Mouse (Mus musculus) midbrain, embryonic 11.5 days (tissue): Measurements from ENCODE around the gene Fuz. TPM values are rescaled to one million over a fixed set of nuclear protein-coding genes. Genes with fewer than 3 reads are reported as not detected.

ENCODE experiments used
- ATAC-seq: fragments of 200-750 bp; cut with Nextera tagmentation; 2 replicates; pipeline ENCODE4 v1.8.0; 2017; ENCODE audit warnings: moderate TSS enrichment, moderate library complexity; ENCODE audit not compliant: low FRiP score
- DNase-seq: peaks from one replicate; pipeline ENCODE4 v3.0.0; 2015; ENCODE audit warnings: low spot score; ENCODE audit errors: missing footprints
- H3K27ac ChIP-seq: fragments of 300-500 bp; sonication (generic); 2 replicates; pipeline ENCODE4 v1.5.1; 2014; ENCODE audit warnings: low read depth, low read length
- H3K27me3 ChIP-seq: fragments of 300-500 bp; sonication (generic); 2 replicates; pipeline ENCODE4 v1.6.1; 2014; ENCODE audit warnings: mild to moderate bottlenecking, low read length, moderate library complexity, mixed read lengths; ENCODE audit not compliant: control insufficient read depth, insufficient read depth
- H3K36me3 ChIP-seq: fragments of 300-500 bp; sonication (generic); 2 replicates; pipeline ENCODE4 v1.6.1; 2014; ENCODE audit warnings: mild to moderate bottlenecking, low read length, moderate library complexity, mixed read lengths; ENCODE audit not compliant: control insufficient read depth, insufficient read depth
- H3K4me1 ChIP-seq: fragments of 300-500 bp; sonication (generic); 2 replicates; pipeline ENCODE4 v1.6.1; 2014; ENCODE audit warnings: low read length; ENCODE audit not compliant: control insufficient read depth, insufficient read depth
- H3K4me2 ChIP-seq: fragments of 300-500 bp; sonication (generic); 2 replicates; pipeline ENCODE4 v1.6.1; 2014; ENCODE audit warnings: mild to moderate bottlenecking, moderate library complexity
- H3K4me3 ChIP-seq: fragments of 300-500 bp; sonication (generic); 2 replicates; pipeline ENCODE4 v1.5.1; 2014; ENCODE audit warnings: low read depth, low read length
- H3K9ac ChIP-seq: fragments of 300-500 bp; sonication (generic); 2 replicates; pipeline ENCODE4 v1.6.1; 2014; ENCODE audit warnings: low read length
- H3K9me3 ChIP-seq: fragments of 300-500 bp; sonication (generic); 2 replicates; pipeline ENCODE4 v1.6.1; 2016; ENCODE audit warnings: low read length; ENCODE audit not compliant: control insufficient read depth
- WGBS: fragments of 180-500 bp; shearing (Covaris S2); extraction: QIAGEN DNeasy Blood & Tissue Kit; methylation state at CpG from one replicate; pipeline ENCODE4 v1.1.7; 2014; 5-methylcytosine and 5-hydroxymethylcytosine counted together
- microRNA counts: library from miRNA; unstranded; fragments of <30 nt; microRNA quantifications from one replicate; lab custom pipeline; 2015
- microRNA-seq: library from miRNA; unstranded; fragments of <30 nt; microRNA quantifications from one replicate; pipeline ENCODE4, GENCODE M21; 2017
- polyA plus RNA-seq: library from polyadenylated mRNA; unstranded; fragments of >200 nt; fragmentation: Nextera tagmentation; extraction: Ambion mirVana; gene quantifications from 2 replicates; pipeline ENCODE4 v1.2.1, GENCODE M21; 2014

Gene Fuz
- polyA plus RNA-seq, 1 experiment from 2014 or later = 23.1 TPM

DNA sequence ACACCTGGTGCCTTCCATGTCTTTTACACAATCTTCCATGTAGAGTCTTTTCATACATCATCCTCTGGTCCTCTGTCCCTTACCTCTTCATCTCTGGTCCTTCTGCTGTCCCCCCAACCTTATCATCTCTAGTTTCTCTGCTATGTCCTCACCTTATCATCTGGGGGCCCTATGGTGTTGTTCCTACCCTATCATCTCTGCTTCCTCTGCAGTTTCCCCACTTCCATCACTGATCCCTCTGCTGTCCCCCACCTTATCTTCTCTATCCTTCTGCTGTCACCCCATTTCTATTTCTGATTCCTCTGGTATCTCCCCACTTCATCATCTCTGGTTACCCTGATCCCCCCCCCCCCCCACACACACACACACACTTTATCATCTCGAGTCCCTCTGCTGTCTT, 32.7 kb downstream of the Fuz start:
- DNase-seq (no peak), ATAC-seq (no peak)
- Histone ChIP-seq H3K27ac (no peak overlapping the region), H3K4me3 (peak overlapping the region; percentile 97), H3K36me3 (0 out of 2 replicates have a peak, but pooled peaks cover 3% of the 10 kb centered on the region), H3K4me2 (peak overlapping the region; percentile 60), H3K27me3 (no peaks in the 10 kb centered on the region), H3K4me1 (peaks cover 13% of the 10 kb centered on the region), H3K9ac (peak overlapping the region; percentile 93), H3K9me3 (no peaks in the 10 kb centered on the region)
- WGBS = 0% methylated on average over 1 of the region's 1 CpGs

DNA sequence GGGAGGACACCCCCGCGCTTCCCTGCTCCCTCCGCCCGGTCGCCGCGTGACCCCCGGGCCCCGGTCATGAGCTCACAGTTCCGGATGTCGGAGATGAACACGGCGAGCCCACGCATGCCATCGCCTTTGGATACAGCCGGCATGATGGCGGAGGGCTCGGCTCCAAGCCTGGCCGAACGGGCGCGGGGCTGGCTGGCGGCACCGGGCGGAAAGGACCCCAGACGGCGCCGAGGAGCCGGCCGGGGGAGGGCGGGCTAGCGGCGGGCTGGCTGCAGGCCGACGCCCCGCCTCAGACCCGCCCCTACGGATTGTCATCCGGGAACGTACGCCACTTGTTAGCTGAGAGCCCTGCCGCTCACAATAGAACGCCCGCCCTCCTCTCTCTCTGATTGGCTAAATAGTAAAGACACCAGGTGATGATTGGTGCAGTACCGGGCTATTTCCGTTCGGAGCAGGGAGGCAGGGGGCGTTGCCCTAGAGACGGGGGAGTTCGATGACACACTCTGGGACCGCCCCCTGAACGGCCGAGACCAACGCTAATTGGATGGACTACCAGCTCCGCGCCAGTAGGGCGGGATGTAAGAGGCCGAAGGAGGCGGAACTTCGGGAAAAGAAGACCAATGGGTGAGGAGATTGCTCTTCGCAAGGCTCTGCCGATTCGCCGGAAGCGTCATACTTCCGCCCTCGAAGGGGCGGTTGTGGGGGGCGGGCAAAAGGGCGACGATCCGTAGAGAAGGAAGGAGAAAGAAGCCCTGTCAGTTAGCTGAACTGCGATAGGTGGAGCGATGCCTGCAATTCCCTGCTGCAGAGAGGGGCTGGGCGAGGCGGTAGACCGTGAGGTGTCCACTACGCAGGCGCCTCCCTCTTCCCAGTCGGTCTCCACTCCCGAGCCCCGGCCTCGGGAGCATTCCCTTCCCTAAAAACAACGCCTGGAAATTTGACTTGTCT, 33.6 kb downstream of the Fuz start, which contains the start of gene Ap2a1:
TSS of gene Ap2a1 (minus strand) at position 293 of the 948 bp plus-strand sequence.
- no peaks in the 10 kb centered on the region for H3K36me3 ChIP-seq
- under 1% methylated on average over 84 of the region's 84 CpGs for WGBS
- ATAC-seq = peak; percentile 100
- H3K27me3 ChIP-seq = no peaks in the 10 kb centered on the region
- H3K4me1 ChIP-seq = peaks cover 13% of the 10 kb centered on the region
- H3K9me3 ChIP-seq = no peaks in the 10 kb centered on the region
- H3K4me3 ChIP-seq = peak within 1 kb of the TSS; percentile 97
- peak within 1 kb of the TSS; percentile 60 for H3K4me2 ChIP-seq
- peak; percentile 99 for DNase-seq
- H3K9ac ChIP-seq = peak within 1 kb of the TSS; percentile 93
- H3K27ac ChIP-seq = peak within 1 kb of the TSS; percentile 91

DNA sequence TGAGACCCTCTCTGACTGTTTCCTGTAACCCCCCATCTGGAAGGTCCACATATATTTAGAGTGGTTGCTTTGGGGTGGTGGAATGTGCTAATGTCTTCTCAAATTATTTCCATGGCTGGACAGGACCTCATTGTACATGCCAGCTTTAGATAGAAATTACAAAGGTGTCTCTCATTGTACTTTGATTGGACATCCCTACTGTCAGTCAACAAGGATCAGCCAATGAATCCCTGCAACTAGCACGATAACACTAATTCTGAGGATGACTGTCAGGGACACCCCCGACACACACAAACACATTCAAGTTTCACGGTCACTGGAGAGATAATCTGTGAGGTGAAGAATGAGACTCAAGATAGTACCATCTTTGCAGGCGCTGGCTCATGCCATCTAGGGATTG, 42.8 kb downstream of the Fuz start:
- Histone ChIP-seq H3K36me3 (no peaks in the 10 kb centered on the region), H3K9me3 (no peaks in the 10 kb centered on the region), H3K4me1 (no peaks in the 10 kb centered on the region), H3K27me3 (no peaks in the 10 kb centered on the region), H3K9ac (no peak overlapping the region), H3K4me3 (no peak overlapping the region), H3K27ac (no peak overlapping the region), H3K4me2 (no peak overlapping the region)
- WGBS = 87% methylated on average over 4 of the region's 4 CpGs
- DNase-seq = no peak
- ATAC-seq = no peak

DNA sequence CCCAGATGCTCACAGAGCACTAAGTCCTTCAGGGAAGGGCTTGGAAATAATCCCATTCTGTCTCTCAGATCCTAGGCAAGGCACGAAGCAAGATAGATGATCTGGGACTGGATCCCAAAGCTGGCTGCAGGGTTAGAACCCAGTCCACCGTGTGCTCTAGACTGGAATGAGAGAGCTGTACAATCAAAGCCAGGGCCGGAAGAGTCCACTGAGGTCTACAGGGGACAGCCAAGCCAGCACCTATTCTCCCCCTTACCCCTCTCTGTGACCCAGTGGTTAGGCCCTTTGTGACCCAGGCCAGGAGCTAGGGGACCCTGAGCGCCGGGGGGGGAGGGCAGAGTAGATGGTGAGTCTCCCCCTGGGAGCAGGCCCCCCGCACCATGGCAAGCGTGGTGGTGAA, 47.0 kb downstream of the Fuz start, which contains the start of gene Tsks:
TSS of gene Tsks (plus strand) at position 301 of the 400 bp plus-strand sequence.
- Histone ChIP-seq H3K4me3 (no peak within 1 kb of the TSS), H3K9ac (no peak within 1 kb of the TSS), H3K4me2 (no peak within 1 kb of the TSS), H3K4me1 (no peaks in the 10 kb centered on the region), H3K9me3 (no peaks in the 10 kb centered on the region), H3K27ac (no peak within 1 kb of the TSS), H3K36me3 (no peaks in the 10 kb centered on the region), H3K27me3 (no peaks in the 10 kb centered on the region)
- 71% methylated on average over 7 of the region's 7 CpGs for WGBS
- DNase-seq (no peak), ATAC-seq (no peak)

DNA sequence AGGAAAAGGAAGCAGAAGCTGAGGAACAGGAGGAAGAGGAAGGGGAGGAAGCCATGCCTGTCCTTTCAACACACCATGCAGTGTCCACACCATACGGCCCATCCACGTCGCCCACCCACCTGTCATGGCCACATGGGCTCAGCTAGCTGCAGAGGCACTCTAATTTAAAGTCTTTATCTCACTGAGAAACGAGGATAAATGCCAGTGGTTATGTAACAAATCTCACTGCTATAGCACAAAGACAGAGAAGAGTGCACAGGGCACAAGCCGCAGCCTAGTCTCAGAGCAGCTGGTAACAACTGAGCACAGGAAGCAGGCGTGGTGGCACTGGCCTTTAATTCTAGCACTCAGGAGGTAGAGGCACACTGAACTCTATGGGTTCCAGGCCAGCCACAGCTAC, 54.0 kb downstream of the Fuz start:
- Histone ChIP-seq H3K27ac (no peak overlapping the region), H3K27me3 (peaks cover 21% of the 10 kb centered on the region), H3K9ac (no peak overlapping the region), H3K4me3 (no peak overlapping the region), H3K4me1 (peaks cover 6% of the 10 kb centered on the region; the same call in 1 of the 2 replicates), H3K36me3 (no peaks in the 10 kb centered on the region), H3K4me2 (no peak overlapping the region), H3K9me3 (no peaks in the 10 kb centered on the region)
- DNase-seq = no peak
- ATAC-seq = no peak
- 80% methylated on average over 6 of the region's 6 CpGs for WGBS

DNA sequence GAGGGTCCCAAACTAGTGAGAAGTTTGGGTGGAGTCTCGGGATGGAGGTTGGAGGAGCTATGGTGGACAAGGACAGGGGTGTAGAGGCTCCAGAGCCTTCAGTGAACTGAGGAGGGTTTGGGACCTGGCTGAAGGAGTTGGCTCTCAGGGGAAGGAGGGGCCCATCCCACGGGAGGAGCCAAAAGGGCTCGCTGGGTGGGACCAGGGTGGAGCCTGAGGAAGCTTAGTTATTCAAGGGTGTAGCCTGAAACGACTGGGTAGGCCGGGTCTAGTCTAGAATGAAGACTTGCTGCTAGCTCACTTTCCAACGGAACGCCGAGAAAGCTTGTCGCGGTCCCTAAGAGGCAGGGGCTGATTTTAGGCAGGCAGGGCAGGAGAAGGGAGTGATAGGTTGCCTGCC, 56.1 kb downstream of the Fuz start:
- H3K27me3 ChIP-seq = peaks cover 21% of the 10 kb centered on the region
- H3K4me3 ChIP-seq = peak overlapping the region; percentile 41
- ATAC-seq (peak; percentile 56), DNase-seq (no peak)
- H3K4me2 ChIP-seq = peak overlapping the region; percentile 82
- H3K27ac ChIP-seq = no peak overlapping the region
- H3K9me3 ChIP-seq = no peaks in the 10 kb centered on the region
- under 1% methylated on average over 10 of the region's 10 CpGs for WGBS
- H3K36me3 ChIP-seq = no peaks in the 10 kb centered on the region
- H3K9ac ChIP-seq = peak overlapping the region; percentile 72
- H3K4me1 ChIP-seq = peaks cover 6% of the 10 kb centered on the region; the same call in 1 of the 2 replicates

MicroRNAs encoded within 50 kb of the gene (microRNA counts, 519-probe panel; counts per million panel counts)
- not detected for microRNA mmu-miR-707 (lab: Ali Mortazavi, UCI)

Small RNAs within 50 kb of the gene (microRNA-seq; reads per million reads assigned to microRNA genes)
- gene Mir707 = not detected

Other genes with a start within 250 kb of the Fuz start
- gene Myh14, start 225.2 kb upstream of the Fuz start, polyA plus RNA-seq = 1.1 and 1.3 TPM in 2 replicates
- not detected in 2 replicates for gene Izumo2, start 187.3 kb upstream of the Fuz start, polyA plus RNA-seq
- gene Vrk3, start 147.7 kb upstream of the Fuz start, polyA plus RNA-seq = 41.7 and 43.4 TPM in 2 replicates
- gene Zfp473, start 145.0 kb upstream of the Fuz start, polyA plus RNA-seq = 2.7 and 4.3 TPM in 2 replicates
- 60.2 and 64.1 TPM in 2 replicates for gene Nup62, start 80.0 kb upstream of the Fuz start, polyA plus RNA-seq
- gene Il4i1, start 79.7 kb upstream of the Fuz start, polyA plus RNA-seq = 0.84 and 1.2 TPM in 2 replicates
- gene Atf5, start 79.4 kb upstream of the Fuz start, polyA plus RNA-seq = 2.8 and 3.3 TPM in 2 replicates
- gene Akt1s1, start 47.1 kb upstream of the Fuz start, polyA plus RNA-seq = 31.8 and 34.3 TPM in 2 replicates
- 63.4 and 69.4 TPM in 2 replicates for gene Tbc1d17, start 47.0 kb upstream of the Fuz start, polyA plus RNA-seq
- gene Pnkp, start 38.9 kb upstream of the Fuz start, polyA plus RNA-seq = 26.1 and 28.6 TPM in 2 replicates
- 316 and 350 TPM in 2 replicates for gene Ptov1, start 26.3 kb upstream of the Fuz start, polyA plus RNA-seq
- 69.5 and 75.4 TPM in 2 replicates for gene Med25, start 3.4 kb upstream of the Fuz start, polyA plus RNA-seq
- 68.0 and 74.8 TPM in 2 replicates for gene Ap2a1, start 33.4 kb downstream of the Fuz start, polyA plus RNA-seq
- 0.07 TPM in 1 of 2 replicates, not detected in the other for gene Tsks, start 47.1 kb downstream of the Fuz start, polyA plus RNA-seq
- gene Cpt1c, start 78.8 kb downstream of the Fuz start, polyA plus RNA-seq = 20.8 and 21.8 TPM in 2 replicates
- 276 and 281 TPM in 2 replicates for gene Prmt1, start 90.5 kb downstream of the Fuz start, polyA plus RNA-seq
- gene Irf3, start 101.6 kb downstream of the Fuz start, polyA plus RNA-seq = 55.6 and 65.9 TPM in 2 replicates
- 56.0 and 62.2 TPM in 2 replicates for gene Bcl2l12, start 102.6 kb downstream of the Fuz start, polyA plus RNA-seq
- 43.6 and 44.4 TPM in 2 replicates for gene Scaf1, start 120.3 kb downstream of the Fuz start, polyA plus RNA-seq
- gene Rras, start 121.9 kb downstream of the Fuz start, polyA plus RNA-seq = 18.6 and 22.2 TPM in 2 replicates
- gene Prr12, start 156.8 kb downstream of the Fuz start, polyA plus RNA-seq = 9.6 and 12.2 TPM in 2 replicates
- gene Nosip, start 166.3 kb downstream of the Fuz start, polyA plus RNA-seq = 53.2 and 56.7 TPM in 2 replicates
- gene Prrg2, start 166.6 kb downstream of the Fuz start, polyA plus RNA-seq = 12.7 and 13.5 TPM in 2 replicates
- 121 and 123 TPM in 2 replicates for gene Rcn3, start 196.1 kb downstream of the Fuz start, polyA plus RNA-seq
- 16.1 and 18.3 TPM in 2 replicates for gene Fcgrt, start 207.8 kb downstream of the Fuz start, polyA plus RNA-seq
- gene Rps11, start 228.4 kb downstream of the Fuz start, polyA plus RNA-seq = 1,376 and 1,392 TPM in 2 replicates
- 1,212 and 1,290 TPM in 2 replicates for gene Rpl13a, start 232.7 kb downstream of the Fuz start, polyA plus RNA-seq
- 0.17 and 0.60 TPM in 2 replicates for gene Gm45713, start 240.2 kb downstream of the Fuz start, polyA plus RNA-seq
- gene Flt3l, start 240.4 kb downstream of the Fuz start, polyA plus RNA-seq = 0.40 and 0.97 TPM in 2 replicates